Mouse (Mus musculus) limb, embryonic 13.5 days (tissue): Measurements from ENCODE around the gene Actr1b. TPM values are rescaled to one million over a fixed set of nuclear protein-coding genes. Genes with fewer than 3 reads are reported as not detected.

Source experiments
- ATAC-seq: fragments of 200-750 bp; cut with Nextera tagmentation; 2 replicates; pipeline ENCODE4 v1.8.0; 2017; ENCODE audit warnings: low read depth, moderate number of reproducible peaks, moderate TSS enrichment; ENCODE audit not compliant: low FRiP score
- H3K27ac ChIP-seq: fragments of 300-500 bp; sonication (generic); 2 replicates; pipeline ENCODE4 v1.5.1; 2015; ENCODE audit warnings: inconsistent platforms, mild to moderate bottlenecking, moderate library complexity
- H3K27me3 ChIP-seq: fragments of 300-500 bp; sonication (generic); 2 replicates; pipeline ENCODE4 v1.6.1; 2015; ENCODE audit warnings: mild to moderate bottlenecking, inconsistent platforms
- H3K36me3 ChIP-seq: fragments of 300-500 bp; sonication (generic); 2 replicates; pipeline ENCODE4 v1.6.1; 2015; ENCODE audit warnings: inconsistent platforms, mild to moderate bottlenecking, moderate library complexity
- H3K4me1 ChIP-seq: fragments of 300-500 bp; sonication (generic); 2 replicates; pipeline ENCODE4 v1.6.1; 2015; ENCODE audit warnings: inconsistent platforms
- H3K4me2 ChIP-seq: fragments of 300-500 bp; sonication (generic); replicated peaks from 2 replicates; pipeline ENCODE4 v1.6.1; 2015; ENCODE audit warnings: inconsistent platforms, mild to moderate bottlenecking, moderate library complexity
- H3K4me3 ChIP-seq: fragments of 300-500 bp; sonication (generic); 2 replicates; pipeline ENCODE4 v1.5.1; 2015; ENCODE audit warnings: moderate library complexity, mild to moderate bottlenecking, inconsistent platforms
- H3K9ac ChIP-seq: fragments of 300-500 bp; sonication (generic); 2 replicates; pipeline ENCODE4 v1.6.1; 2015; ENCODE audit warnings: mild to moderate bottlenecking, inconsistent platforms
- H3K9me3 ChIP-seq: fragments of 300-500 bp; sonication (generic); 2 replicates; pipeline ENCODE4 v1.6.1; 2016; ENCODE audit warnings: inconsistent platforms
- WGBS: fragments of 180-500 bp; shearing (Covaris S2); methylation state at CpG from one replicate; pipeline ENCODE4 v1.1.7; 2015; 5-methylcytosine and 5-hydroxymethylcytosine counted together
- microRNA-seq: library from miRNA; unstranded; fragments of <30 nt; microRNA quantifications from one replicate; pipeline ENCODE4, GENCODE M21; 2016
- polyA plus RNA-seq: library from polyadenylated mRNA; unstranded; fragments of >200 nt; fragmentation: Nextera tagmentation; extraction: Ambion mirVana; gene quantifications from 2 replicates; pipeline ENCODE4 v1.2.1, GENCODE M21; 2015

Actr1b gene
- polyA plus RNA-seq, 1 experiment from 2014 or later: 119 TPM

- no peak overlapping the region for H3K9ac ChIP-seq
- H3K36me3 ChIP-seq: no peaks in the 10 kb centered on the region
- H3K4me1 ChIP-seq: peaks cover 8% of the 10 kb centered on the region; the same call in 1 of the 2 replicates
- peak; percentile 32; the same call in 1 of the 2 replicates for ATAC-seq
- H3K9me3 ChIP-seq: no peaks in the 10 kb centered on the region
- no peaks in the 10 kb centered on the region for H3K27me3 ChIP-seq
- no peak overlapping the region for H3K4me3 ChIP-seq
- WGBS: 45% methylated on average over 4 of the region's 4 CpGs
- H3K4me2 ChIP-seq: no peak overlapping the region
- H3K27ac ChIP-seq: no peak overlapping the region
Observed at GRCm38 (mm10) chr1:36665934-36666333, 48.3 kb downstream of the Actr1b start.

- H3K36me3 ChIP-seq: no peaks in the 10 kb centered on the region
- H3K27me3 ChIP-seq: no peaks in the 10 kb centered on the region
- ATAC-seq: peak; percentile 30; the same call in 1 of the 2 replicates
- peaks cover 8% of the 10 kb centered on the region; the same call in 1 of the 2 replicates for H3K4me1 ChIP-seq
- no peaks in the 10 kb centered on the region for H3K9me3 ChIP-seq
- no peak overlapping the region for H3K4me3 ChIP-seq
- no peak overlapping the region for H3K9ac ChIP-seq
- 73% methylated on average over 11 of the region's 11 CpGs for WGBS
- H3K27ac ChIP-seq: no peak overlapping the region
- H3K4me2 ChIP-seq: no peak overlapping the region
Observed at GRCm38 (mm10) chr1:36665165-36665723, 49.0 kb downstream of the Actr1b start.

GRCm38 (mm10) chr1:36664457-36664856, 49.8 kb downstream of the Actr1b start:
- Histone ChIP-seq H3K4me3 (no peak overlapping the region), H3K27me3 (no peaks in the 10 kb centered on the region), H3K27ac (no peak overlapping the region), H3K9ac (no peak overlapping the region), H3K4me1 (peaks cover 8% of the 10 kb centered on the region; the same call in 1 of the 2 replicates), H3K9me3 (no peaks in the 10 kb centered on the region), H3K36me3 (no peaks in the 10 kb centered on the region), H3K4me2 (no peak overlapping the region)
- 71% methylated on average over 4 of the region's 4 CpGs for WGBS
- no peak for ATAC-seq

GRCm38 (mm10) chr1:36658621-36659399, 55.4 kb downstream of the Actr1b start:
- Histone ChIP-seq H3K9ac (no peak overlapping the region), H3K36me3 (no peaks in the 10 kb centered on the region), H3K4me1 (no peaks in the 10 kb centered on the region), H3K4me3 (no peak overlapping the region), H3K27ac (no peak overlapping the region), H3K27me3 (no peaks in the 10 kb centered on the region), H3K9me3 (no peaks in the 10 kb centered on the region), H3K4me2 (no peak overlapping the region)
- 79% methylated on average over 7 of the region's 7 CpGs for WGBS
- ATAC-seq: no peak

DNA sequence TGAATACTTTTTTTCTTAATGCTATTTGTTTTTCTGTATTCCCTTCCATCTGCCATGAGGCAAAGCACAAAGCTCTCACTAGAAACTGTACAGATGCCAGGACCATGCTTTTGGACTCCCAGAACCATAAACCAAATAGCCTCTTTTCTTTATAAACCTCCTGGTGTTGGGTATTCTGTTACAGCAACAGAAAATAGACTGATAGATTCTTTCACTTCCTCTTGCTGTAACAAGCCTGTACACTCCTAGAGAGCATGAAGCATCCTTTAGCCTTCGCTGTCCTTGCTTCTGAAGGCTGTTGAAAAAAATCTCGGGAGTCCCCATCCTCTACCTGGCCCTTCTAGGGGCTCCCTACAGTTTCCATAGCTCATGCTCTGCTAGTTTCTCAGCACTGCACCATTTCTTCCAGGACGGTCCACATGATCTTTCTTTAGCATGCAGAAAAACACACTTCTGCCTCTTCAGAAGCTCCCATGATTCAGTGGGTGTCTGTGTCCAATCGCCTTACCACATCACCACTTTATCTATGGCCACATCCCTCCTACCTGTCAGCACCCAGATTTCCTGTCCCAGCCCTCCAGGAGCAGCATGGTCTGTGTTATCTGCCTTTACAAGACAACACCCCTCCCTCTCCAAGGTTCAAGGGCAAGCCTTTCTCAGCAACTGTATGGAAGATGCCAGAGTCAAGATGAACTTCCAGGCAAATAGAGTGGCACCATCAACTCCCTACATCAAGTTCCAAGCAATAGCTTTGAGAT, 56.4 kb downstream of the Actr1b start:
- Histone ChIP-seq H3K27me3 (no peaks in the 10 kb centered on the region), H3K4me1 (no peaks in the 10 kb centered on the region), H3K4me2 (no peak overlapping the region), H3K4me3 (no peak overlapping the region), H3K36me3 (no peaks in the 10 kb centered on the region), H3K9me3 (no peaks in the 10 kb centered on the region), H3K9ac (no peak overlapping the region), H3K27ac (no peak overlapping the region)
- no peak for ATAC-seq
- WGBS: 82% methylated on average over 4 of the region's 4 CpGs

GRCm38 (mm10) chr1:36656233-36656632, 58.0 kb downstream of the Actr1b start:
- Histone ChIP-seq H3K4me2 (no peak overlapping the region), H3K9me3 (no peaks in the 10 kb centered on the region), H3K36me3 (no peaks in the 10 kb centered on the region), H3K27ac (no peak overlapping the region), H3K9ac (no peak overlapping the region), H3K27me3 (no peaks in the 10 kb centered on the region), H3K4me1 (no peaks in the 10 kb centered on the region), H3K4me3 (no peak overlapping the region)
- ATAC-seq: no peak
- 71% methylated on average over 3 of the region's 3 CpGs for WGBS

DNA sequence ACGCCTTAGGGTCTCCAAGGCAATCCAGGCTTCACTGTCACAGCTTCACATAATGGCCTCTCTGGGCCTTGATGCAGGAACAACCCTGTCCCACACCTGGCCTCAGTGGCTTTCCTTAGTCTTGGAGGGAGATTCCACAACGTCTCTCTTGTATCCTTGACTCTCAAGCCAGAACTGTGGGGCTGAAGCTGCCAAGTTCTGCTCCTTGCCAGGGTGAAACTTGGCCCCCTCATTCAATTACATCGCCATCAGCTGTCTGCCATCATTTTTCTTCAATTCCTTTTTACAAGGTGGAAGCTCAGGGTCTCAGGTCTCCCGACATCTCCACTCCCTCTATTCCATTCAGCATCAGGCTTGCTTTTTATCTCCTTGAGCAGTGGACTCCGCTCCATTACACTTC, 59.2 kb downstream of the Actr1b start:
- H3K4me1 ChIP-seq: no peaks in the 10 kb centered on the region
- 85% methylated on average over 5 of the region's 5 CpGs for WGBS
- no peak for ATAC-seq
- no peak overlapping the region for H3K4me2 ChIP-seq
- no peak overlapping the region for H3K27ac ChIP-seq
- no peak overlapping the region for H3K4me3 ChIP-seq
- no peaks in the 10 kb centered on the region for H3K9me3 ChIP-seq
- H3K9ac ChIP-seq: no peak overlapping the region
- no peaks in the 10 kb centered on the region for H3K36me3 ChIP-seq
- H3K27me3 ChIP-seq: no peaks in the 10 kb centered on the region

Small RNAs within 50 kb of the gene (microRNA-seq; reads per million reads assigned to microRNA genes)
- not detected for gene Gm24133

Other genes starting within 250 kb of the Actr1b start
- gene Cnnm4, start 242.8 kb downstream of the Actr1b start, polyA plus RNA-seq: 19.5 and 20.4 TPM in 2 replicates
- gene Cnnm3, start 202.6 kb downstream of the Actr1b start, polyA plus RNA-seq: 3.7 and 4.4 TPM in 2 replicates
- gene Ankrd23, start 177.5 kb downstream of the Actr1b start, polyA plus RNA-seq: 20.1 and 20.8 TPM in 2 replicates
- 0.33 and 0.92 TPM in 2 replicates for gene Gm42417, start 175.0 kb downstream of the Actr1b start, polyA plus RNA-seq
- 27.7 and 28.0 TPM in 2 replicates for gene Ankrd39, start 167.0 kb downstream of the Actr1b start, polyA plus RNA-seq
- 21.8 and 22.7 TPM in 2 replicates for gene Sema4c, start 156.1 kb downstream of the Actr1b start, polyA plus RNA-seq
- gene Fam178b, start 31.2 kb downstream of the Actr1b start, polyA plus RNA-seq: 0.53 and 0.69 TPM in 2 replicates
- gene Cox5b, start 23.0 kb downstream of the Actr1b start, polyA plus RNA-seq: 479 and 511 TPM in 2 replicates
- gene 4933424G06Rik, start 4.3 kb downstream of the Actr1b start, polyA plus RNA-seq: not detected in 2 replicates
- 0.34 and 1.2 TPM in 2 replicates for gene Zap70, start 47.4 kb upstream of the Actr1b start, polyA plus RNA-seq
- 12.5 and 13.4 TPM in 2 replicates for gene Tmem131, start 229.2 kb upstream of the Actr1b start, polyA plus RNA-seq